Mouse (Mus musculus) myocyte (in vitro differentiated cells): ENCODE measurements at regions not wholly inside any gene's neighbourhood (a gene's known extent, or its start where the extent isn't known, plus 50 kb on each side); places are given as distances from the start of the nearest gene placed in this dataset.

Experiments used
- H3K27me3 ChIP-seq: one replicate; pipeline ENCODE4 v1.6.1; 2011; ENCODE audit not compliant: control insufficient read depth, insufficient read depth, insufficient read length
- H3K36me3 ChIP-seq: one replicate; pipeline ENCODE4 v1.6.1; 2011; ENCODE audit not compliant: control insufficient read depth, insufficient read depth
- H3K4me2 ChIP-seq: one replicate; pipeline ENCODE4 v1.6.1; 2011; ENCODE audit warnings: low read depth, control low read depth
- H3K4me3 ChIP-seq: one replicate; pipeline ENCODE4 v1.5.1; 2011; ENCODE audit warnings: mild to moderate bottlenecking, control low read depth, moderate library complexity
- H3K79me2 ChIP-seq: one replicate; pipeline ENCODE4 v1.6.1; 2011; ENCODE audit not compliant: control insufficient read depth, insufficient read depth
- H3ac ChIP-seq: one replicate; pipeline ENCODE4 v1.6.1; 2011; ENCODE audit not compliant: control insufficient read depth, insufficient read length
- CEBPB ChIP-seq: IDR thresholded peaks from 2 replicates; pipeline ENCODE4 v1.6.1; 2011; ENCODE audit warnings: mild to moderate bottlenecking, moderate library complexity; ENCODE audit not compliant: poor library complexity, insufficient read depth, severe bottlenecking
- MYOD1 ChIP-seq, 3 experiments: IDR thresholded peaks; one replicate each; pipeline ENCODE4 v1.6.1; 2011; ENCODE audit warnings: control low read depth in 2 of 3, low read depth in 2 of 3, mild to moderate bottlenecking in 2 of 3, moderate library complexity in 1 of 3; ENCODE audit not compliant: insufficient read length in 2 of 3, control insufficient read depth in 1 of 3
- MYOG ChIP-seq, 3 experiments: IDR thresholded peaks; one replicate each; pipeline ENCODE4 v1.6.1; 2011; ENCODE audit warnings: control low read depth in 2 of 3, low read depth in 2 of 3, mild to moderate bottlenecking in 2 of 3; ENCODE audit not compliant: insufficient read length in 2 of 3, control insufficient read depth in 1 of 3, insufficient read depth in 1 of 3
- POLR2AphosphoS2 ChIP-seq: IDR thresholded peaks from one replicate; pipeline ENCODE4 v1.6.1; 2011; ENCODE audit warnings: low read depth, control low read depth; ENCODE audit not compliant: insufficient read length
- SRF ChIP-seq: IDR thresholded peaks from one replicate; pipeline ENCODE4 v1.6.1; 2011; ENCODE audit warnings: low read depth; ENCODE audit not compliant: control insufficient read depth, insufficient read length
- TCF12 ChIP-seq: IDR thresholded peaks from one replicate; pipeline ENCODE4 v1.6.1; 2011; ENCODE audit warnings: mild to moderate bottlenecking, control low read depth; ENCODE audit not compliant: poor library complexity, insufficient read depth, severe bottlenecking
- USF1 ChIP-seq: IDR thresholded peaks from one replicate; pipeline ENCODE4 v1.6.1; 2011; ENCODE audit warnings: low read depth, mild to moderate bottlenecking, control low read depth, moderate library complexity

DNA sequence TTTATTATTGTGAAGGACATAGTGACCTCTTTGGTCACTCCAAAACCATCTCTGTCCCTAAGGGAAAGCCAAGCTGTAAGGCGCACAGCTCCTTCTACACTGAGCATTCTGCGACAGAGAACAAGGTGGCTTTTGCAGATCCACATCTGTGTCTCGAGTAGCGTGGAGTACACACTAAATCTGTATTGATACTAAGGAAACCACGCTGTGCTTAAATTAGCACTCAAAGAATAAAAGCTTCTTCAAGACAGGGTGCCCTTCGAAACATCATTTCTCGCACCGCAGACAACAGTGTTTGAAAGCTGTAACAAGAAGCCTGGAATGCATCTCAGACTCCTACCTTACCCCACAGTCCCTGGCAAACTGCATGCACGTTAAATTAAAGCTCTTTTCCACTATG lies 52.9 kb upstream of the Bdnf start:
- Histone ChIP-seq H3K79me2 (no peaks in the 10 kb centered on the region), H3ac (no peak overlapping the region), H3K4me3 (no peak overlapping the region), H3K36me3 (no peaks in the 10 kb centered on the region), H3K27me3 (no peaks in the 10 kb centered on the region), H3K4me2 (no peak overlapping the region)
- TF ChIP-seq TCF12 (no peak), POLR2AphosphoS2 (no peak), USF1 (no peak), MYOD1 (IDR thresholded peaks at IDR 0.05; ENCODE audit: control insufficient read depth in 1 of 3, insufficient read length in 2 of 3, low read depth in 2 of 3) (no peak), CEBPB (no peak), SRF (no peak), MYOG (IDR thresholded peaks at IDR 0.05; ENCODE audit: control insufficient read depth in 1 of 3, insufficient read depth in 1 of 3, insufficient read length in 2 of 3, low read depth in 2 of 3) (no peak)
